Mouse (Mus musculus) neural tube, embryonic 12.5 days (tissue): ENCODE measurements around the gene Ddr1. TPM values are rescaled to one million over a fixed set of nuclear protein-coding genes. Genes with fewer than 3 reads are reported as not detected.

Experiments used
- ATAC-seq: fragments of 200-750 bp; cut with Nextera tagmentation; 2 replicates; pipeline ENCODE4 v1.8.0; 2017; ENCODE audit warnings: low read depth, mild to moderate bottlenecking, moderate TSS enrichment, moderate library complexity; ENCODE audit not compliant: low FRiP score
- H3K27ac ChIP-seq: fragments of 300-500 bp; sonication (generic); 2 replicates; pipeline ENCODE4 v1.5.1; 2016
- H3K27me3 ChIP-seq: fragments of 300-500 bp; sonication (generic); replicated peaks from 2 replicates; pipeline ENCODE4 v1.6.1; 2016; ENCODE audit warnings: mild to moderate bottlenecking
- H3K36me3 ChIP-seq: fragments of 300-500 bp; sonication (generic); 2 replicates; pipeline ENCODE4 v1.6.1; 2016; ENCODE audit warnings: mild to moderate bottlenecking
- H3K4me1 ChIP-seq: fragments of 300-500 bp; sonication (generic); 2 replicates; pipeline ENCODE4 v1.6.1; 2016
- H3K4me2 ChIP-seq: fragments of 300-500 bp; sonication (generic); replicated peaks from 2 replicates; pipeline ENCODE4 v1.6.1; 2016; ENCODE audit warnings: mild to moderate bottlenecking
- H3K4me3 ChIP-seq: fragments of 300-500 bp; sonication (generic); 2 replicates; pipeline ENCODE4 v1.5.1; 2016
- H3K9ac ChIP-seq: fragments of 300-500 bp; sonication (generic); 2 replicates; pipeline ENCODE4 v1.6.1; 2016; ENCODE audit warnings: mild to moderate bottlenecking
- H3K9me3 ChIP-seq: fragments of 300-500 bp; sonication (generic); 2 replicates; pipeline ENCODE4 v1.6.1; 2016; ENCODE audit warnings: mild to moderate bottlenecking
- WGBS: fragments of 180-500 bp; shearing (Covaris S2); methylation state at CpG from one replicate; pipeline ENCODE4 v1.1.7; 2016; 5-methylcytosine and 5-hydroxymethylcytosine counted together
- polyA plus RNA-seq: library from polyadenylated mRNA; unstranded; fragments of >200 nt; fragmentation: Nextera tagmentation; extraction: Ambion mirVana; gene quantifications from 2 replicates; pipeline ENCODE4 v1.2.1, GENCODE M21; 2016

Ddr1 gene
- polyA plus RNA-seq: 170 and 172 TPM in 2 replicates

GRCm38 (mm10) chr17:35704621-35705464, at the start of gene Ddr1:
Gene Ddr1 (minus strand): TSS chr17:35704621.
- H3K9ac ChIP-seq: peak within 1 kb of the TSS; percentile 86
- ATAC-seq: peak; percentile 73
- 3% methylated on average over 19 of the region's 19 CpGs for WGBS
- peak within 1 kb of the TSS; percentile 88 for H3K4me2 ChIP-seq
- H3K27me3 ChIP-seq: no peaks in the 10 kb centered on the region
- H3K36me3 ChIP-seq: no peaks in the 10 kb centered on the region; the same call in 1 of the 2 replicates
- H3K27ac ChIP-seq: peak within 1 kb of the TSS; percentile 96
- H3K9me3 ChIP-seq: no peaks in the 10 kb centered on the region
- peak within 1 kb of the TSS; percentile 87 for H3K4me3 ChIP-seq
- peaks cover 28% of the 10 kb centered on the region for H3K4me1 ChIP-seq

GRCm38 (mm10) chr17:35753668-35754067, 49.2 kb upstream of the Ddr1 start:
- H3K27ac ChIP-seq: no peak overlapping the region
- ATAC-seq: no peak
- no peak overlapping the region for H3K4me3 ChIP-seq
- no peaks in the 10 kb centered on the region for H3K27me3 ChIP-seq
- no peak overlapping the region for H3K9ac ChIP-seq
- H3K4me2 ChIP-seq: no peak overlapping the region
- H3K36me3 ChIP-seq: no peaks in the 10 kb centered on the region
- WGBS: 98% methylated on average over 7 of the region's 7 CpGs
- no peaks in the 10 kb centered on the region; the same call in 1 of the 2 replicates for H3K4me1 ChIP-seq
- no peaks in the 10 kb centered on the region for H3K9me3 ChIP-seq

- H3K36me3 ChIP-seq: no peaks in the 10 kb centered on the region
- H3K9ac ChIP-seq: no peak overlapping the region
- H3K4me2 ChIP-seq: no peak overlapping the region
- no peaks in the 10 kb centered on the region for H3K9me3 ChIP-seq
- no peaks in the 10 kb centered on the region for H3K27me3 ChIP-seq
- WGBS: 53% methylated on average over 7 of the region's 7 CpGs
- no peak for ATAC-seq
- no peaks in the 10 kb centered on the region; the same call in 1 of the 2 replicates for H3K4me1 ChIP-seq
- H3K4me3 ChIP-seq: no peak overlapping the region
- no peak overlapping the region for H3K27ac ChIP-seq
Measured at GRCm38 (mm10) chr17:35752221-35752811, 47.9 kb upstream of the Ddr1 start.

GRCm38 (mm10) chr17:35749685-35750084, 45.3 kb upstream of the Ddr1 start:
- no peak overlapping the region for H3K27ac ChIP-seq
- no peaks in the 10 kb centered on the region; the same call in 1 of the 2 replicates for H3K4me1 ChIP-seq
- H3K9ac ChIP-seq: no peak overlapping the region
- H3K27me3 ChIP-seq: no peaks in the 10 kb centered on the region
- no peak overlapping the region for H3K4me3 ChIP-seq
- no peaks in the 10 kb centered on the region for H3K36me3 ChIP-seq
- WGBS: 82% methylated on average over 10 of the region's 10 CpGs
- no peaks in the 10 kb centered on the region for H3K9me3 ChIP-seq
- no peak for ATAC-seq
- H3K4me2 ChIP-seq: no peak overlapping the region

- ATAC-seq: no peak
- Histone ChIP-seq H3K4me1 (no peaks in the 10 kb centered on the region), H3K4me3 (no peak overlapping the region), H3K9ac (no peak overlapping the region), H3K36me3 (no peaks in the 10 kb centered on the region), H3K27ac (no peak overlapping the region), H3K4me2 (no peak overlapping the region), H3K27me3 (no peaks in the 10 kb centered on the region), H3K9me3 (no peaks in the 10 kb centered on the region)
- 89% methylated on average over 2 of the region's 2 CpGs for WGBS
Measured at GRCm38 (mm10) chr17:35744361-35744760, 39.9 kb upstream of the Ddr1 start.

GRCm38 (mm10) chr17:35742948-35743347, 38.5 kb upstream of the Ddr1 start:
- 80% methylated on average over 3 of the region's 3 CpGs for WGBS
- no peak overlapping the region for H3K4me3 ChIP-seq
- H3K27ac ChIP-seq: no peak overlapping the region
- no peaks in the 10 kb centered on the region for H3K27me3 ChIP-seq
- no peaks in the 10 kb centered on the region for H3K9me3 ChIP-seq
- ATAC-seq: no peak
- no peaks in the 10 kb centered on the region for H3K36me3 ChIP-seq
- no peaks in the 10 kb centered on the region for H3K4me1 ChIP-seq
- no peak overlapping the region for H3K4me2 ChIP-seq
- H3K9ac ChIP-seq: no peak overlapping the region

GRCm38 (mm10) chr17:35741589-35742226, 37.3 kb upstream of the Ddr1 start:
- Histone ChIP-seq H3K4me2 (no peak overlapping the region), H3K9ac (no peak overlapping the region), H3K4me1 (no peaks in the 10 kb centered on the region), H3K27me3 (no peaks in the 10 kb centered on the region), H3K27ac (no peak overlapping the region), H3K4me3 (no peak overlapping the region), H3K36me3 (no peaks in the 10 kb centered on the region), H3K9me3 (no peaks in the 10 kb centered on the region)
- 81% methylated on average over 9 of the region's 9 CpGs for WGBS
- ATAC-seq: no peak

GRCm38 (mm10) chr17:35740276-35740880, 36.0 kb upstream of the Ddr1 start:
- H3K27ac ChIP-seq: no peak overlapping the region
- H3K27me3 ChIP-seq: no peaks in the 10 kb centered on the region
- no peak for ATAC-seq
- H3K9ac ChIP-seq: no peak overlapping the region
- no peaks in the 10 kb centered on the region for H3K36me3 ChIP-seq
- no peaks in the 10 kb centered on the region for H3K9me3 ChIP-seq
- 80% methylated on average over 5 of the region's 5 CpGs for WGBS
- no peak overlapping the region for H3K4me3 ChIP-seq
- H3K4me1 ChIP-seq: 0 out of 2 replicates have a peak, but pooled peaks cover 7% of the 10 kb centered on the region
- no peak overlapping the region for H3K4me2 ChIP-seq

GRCm38 (mm10) chr17:35739675-35740074, 35.3 kb upstream of the Ddr1 start:
- WGBS: 15% methylated on average over 6 of the region's 6 CpGs
- ATAC-seq: no peak

GRCm38 (mm10) chr17:35737743-35738142, 33.3 kb upstream of the Ddr1 start:
- no peaks in the 10 kb centered on the region for H3K9me3 ChIP-seq
- H3K27me3 ChIP-seq: no peaks in the 10 kb centered on the region
- 11% methylated on average over 12 of the region's 12 CpGs for WGBS
- H3K36me3 ChIP-seq: no peaks in the 10 kb centered on the region
- H3K4me1 ChIP-seq: 0 out of 2 replicates have a peak, but pooled peaks cover 7% of the 10 kb centered on the region
- H3K4me3 ChIP-seq: no peak overlapping the region
- H3K27ac ChIP-seq: no peak overlapping the region
- H3K9ac ChIP-seq: no peak overlapping the region
- 0 out of 2 replicates have a peak overlapping the region, but pooled peaks have one; percentile 18 for H3K4me2 ChIP-seq
- ATAC-seq: no peak; the same call in 1 of the 2 replicates

More at GRCm38 (mm10) chr17:35739675-35740074, 35.3 kb upstream of the Ddr1 start:
- Histone ChIP-seq H3K4me2 (no peak overlapping the region), H3K27me3 (no peaks in the 10 kb centered on the region), H3K36me3 (no peaks in the 10 kb centered on the region), H3K4me3 (no peak overlapping the region), H3K27ac (no peak overlapping the region), H3K9ac (no peak overlapping the region), H3K4me1 (0 out of 2 replicates have a peak, but pooled peaks cover 7% of the 10 kb centered on the region), H3K9me3 (no peaks in the 10 kb centered on the region)

- H3K9ac ChIP-seq: no peak overlapping the region
- no peaks in the 10 kb centered on the region for H3K9me3 ChIP-seq
- no peaks in the 10 kb centered on the region for H3K27me3 ChIP-seq
- H3K27ac ChIP-seq: no peak overlapping the region
- H3K36me3 ChIP-seq: no peaks in the 10 kb centered on the region
- ATAC-seq: no peak
- H3K4me1 ChIP-seq: 0 out of 2 replicates have a peak, but pooled peaks cover 7% of the 10 kb centered on the region
- no peak overlapping the region for H3K4me2 ChIP-seq
- WGBS: 38% methylated on average over 12 of the region's 12 CpGs
- no peak overlapping the region for H3K4me3 ChIP-seq
Measured at GRCm38 (mm10) chr17:35736280-35736960, 32.0 kb upstream of the Ddr1 start.
